In genomic region chr12:79393636-79394035, GRCm38 (mm10) we compare ENCODE assay signal across 17 mouse cellular contexts.
"Had no signal": no experiment of that assay in that cellular context is flagged by ENCODE, and none has a peak within 500 bp of the region (broad histone marks: within the 10 kb centered on the region; RNA-seq: fewer than 3 reads in every experiment).

No protein-coding gene starts in this region.

- H3K9ac ChIP-seq: limb, embryonic 12.5 days; liver, embryonic 13.5 days; liver, postnatal 0 days had no signal

- DNase-seq: kidney, adult 11 months; kidney, adult 9 months; kidney, postnatal 36 days; layer of hippocampus, adult 9-11 months; layer of hippocampus, postnatal 36 days; liver; liver, embryonic 13.5 days; liver, postnatal 0 days; right cerebral cortex, adult 18-20 months; right cerebral cortex, postnatal 25 days; thymus, postnatal 4 days had no signal

- H3K27ac ChIP-seq: kidney, postnatal 0 days; limb, embryonic 12.5 days; liver, embryonic 13.5 days; macrophage had no signal

- H3K9me3 ChIP-seq: limb, embryonic 12.5 days; liver, embryonic 13.5 days; megakaryocyte, embryonic 14.5 days had no signal

- ATAC-seq: liver, postnatal 0 days; midbrain, embryonic 16.5 days had no signal

- H3K27me3 ChIP-seq: limb, embryonic 12.5 days; liver, embryonic 13.5 days; megakaryocyte, embryonic 14.5 days had no signal

- H3K36me3 ChIP-seq: limb, embryonic 12.5 days; liver, embryonic 13.5 days had no signal

- H3K4me1 ChIP-seq: liver, embryonic 13.5 days; megakaryocyte, embryonic 14.5 days had no signal

- H3K4me3 ChIP-seq: limb, embryonic 12.5 days; liver, embryonic 13.5 days; megakaryocyte, embryonic 14.5 days had no signal

- H3K4me2 ChIP-seq: limb, embryonic 12.5 days; liver, embryonic 13.5 days; midbrain, embryonic 11.5 days had no signal
